ENCODE assay signal across 8 mouse cellular contexts in genomic region chr2:15049117-15049873, GRCm38 (mm10). TPM values are rescaled to one million over a fixed set of nuclear protein-coding genes. Genes with fewer than 3 reads are reported as not detected.
DNase-seq lines count a peak whose midpoint lies in the region; ATAC-seq lines count a peak whose summit lies in the region.

Gene Arl5b, plus strand, starts transcription at chr2:15049395.

- H3K27me3 ChIP-seq in embryonic facial prominence, embryonic 12.5 days = no peaks in the 10 kb centered on the region
- H3K27me3 ChIP-seq in limb, embryonic 10.5 days (ENCODE audit: low read depth, poor library complexity, severe bottlenecking) = no peaks in the 10 kb centered on the region
- H3K27me3 ChIP-seq in midbrain, embryonic 12.5 days = no peaks in the 10 kb centered on the region

- peak within 1 kb of the TSS; percentile 60 for H3K9ac ChIP-seq in embryonic facial prominence, embryonic 12.5 days
- peak within 1 kb of the TSS; percentile 60; the same call in 1 of the 2 replicates for H3K9ac ChIP-seq in midbrain, embryonic 12.5 days (replicated peaks)

- H3K27ac ChIP-seq in embryonic facial prominence, embryonic 12.5 days = no peak within 1 kb of the TSS
- H3K27ac ChIP-seq in limb, embryonic 10.5 days = peak within 1 kb of the TSS; percentile 76
- H3K27ac ChIP-seq in midbrain, embryonic 12.5 days (replicated peaks) = no peak within 1 kb of the TSS

- H3K36me3 ChIP-seq in embryonic facial prominence, embryonic 12.5 days = no peaks in the 10 kb centered on the region
- H3K36me3 ChIP-seq in limb, embryonic 10.5 days = peaks cover 6% of the 10 kb centered on the region
- H3K36me3 ChIP-seq in midbrain, embryonic 12.5 days = 0 out of 2 replicates have a peak, but pooled peaks cover 4% of the 10 kb centered on the region

- peak within 1 kb of the TSS; percentile 60 for H3K4me3 ChIP-seq in embryonic facial prominence, embryonic 12.5 days
- H3K4me3 ChIP-seq in limb, embryonic 10.5 days = peak within 1 kb of the TSS; percentile 68
- peak within 1 kb of the TSS; percentile 66 for H3K4me3 ChIP-seq in midbrain, embryonic 12.5 days

- ATAC-seq in embryonic facial prominence, embryonic 12.5 days (ENCODE audit: insufficient number of reproducible peaks, insufficient read depth, low FRiP score, low TSS enrichment) = peak; percentile 97
- ATAC-seq in midbrain, embryonic 12.5 days (ENCODE audit: low FRiP score, low read depth) = peak; percentile 98

- H3K4me2 ChIP-seq in embryonic facial prominence, embryonic 12.5 days (replicated peaks) = peak within 1 kb of the TSS; percentile 60
- H3K4me2 ChIP-seq in midbrain, embryonic 12.5 days (replicated peaks) = peak within 1 kb of the TSS; percentile 62

- peaks cover 5% of the 10 kb centered on the region; the same call in 1 of the 2 replicates for H3K4me1 ChIP-seq in embryonic facial prominence, embryonic 12.5 days
- H3K4me1 ChIP-seq in limb, embryonic 10.5 days = peaks cover 1% of the 10 kb centered on the region; the same call in 1 of the 2 replicates
- peaks cover 7% of the 10 kb centered on the region for H3K4me1 ChIP-seq in midbrain, embryonic 12.5 days

- H3K9me3 ChIP-seq in embryonic facial prominence, embryonic 12.5 days = no peaks in the 10 kb centered on the region
- no peaks in the 10 kb centered on the region for H3K9me3 ChIP-seq in limb, embryonic 10.5 days (replicated peaks)
- H3K9me3 ChIP-seq in midbrain, embryonic 12.5 days = no peaks in the 10 kb centered on the region

- WGBS in embryonic facial prominence, embryonic 12.5 days = 9% methylated on average over 20 of the region's 20 CpGs
- WGBS in limb, embryonic 10.5 days = 9% methylated on average over 20 of the region's 20 CpGs
- WGBS in midbrain, embryonic 12.5 days = 9% methylated on average over 20 of the region's 20 CpGs

- peak; percentile 78 for DNase-seq in 3134 (ENCODE audit: extremely low read depth, insufficient read length, low spot score)
- DNase-seq in adrenal gland, postnatal 36 days = peak; percentile 94 to 95
- peak; percentile 99 for DNase-seq in heart, adult 11 months
- DNase-seq in kidney, adult 18-20 months = peak; percentile 94
- peak; percentile 89 for DNase-seq in limb, embryonic 10.5 days (ENCODE audit: low spot score)
- DNase-seq in skeletal muscle tissue, adult 2 months (ENCODE audit: low read depth, low spot score) = peak; percentile 92

RNA-seq across cellular contexts. Expression of gene Arl5b, which starts in this region (rescaled TPM):
- 10 to 100 TPM; 26.7 to 32.9 TPM for total RNA-seq in adrenal gland, postnatal 36 days (2021)
- polyA plus RNA-seq in embryonic facial prominence, embryonic 12.5 days (2016; fragmentation: Nextera tagmentation; extraction: Ambion mirVana) = 52.2 and 53.0 TPM in 2 replicates
- 55.2 and 59.6 TPM in 2 replicates for polyA plus RNA-seq in limb, embryonic 10.5 days (2016; fragmentation: Nextera tagmentation; extraction: Ambion mirVana)
- 60.8 and 62.5 TPM in 2 replicates for polyA plus RNA-seq in midbrain, embryonic 12.5 days (2016; fragmentation: Nextera tagmentation; extraction: Ambion mirVana)
